Mouse (Mus musculus) gastrocnemius, adult 18-20 months (tissue): ENCODE measurements around the gene Msmp. TPM values are rescaled to one million over a fixed set of nuclear protein-coding genes. Genes with fewer than 3 reads are reported as not detected.

ENCODE experiments used
- DNase-seq: peaks from one replicate; pipeline ENCODE4 v3.0.0; 2021; ENCODE audit warnings: low spot score
- long read RNA-seq, 2 experiments: library from polyadenylated mRNA; stranded (forward); transcript quantifications; one replicate each; pipeline ENCODE4 v2.0.0; 2021
- total RNA-seq, 2 experiments: library from RNA; stranded (reverse); gene quantifications; 2 replicates each; pipeline ENCODE4 v1.2.3; 2021

Msmp gene
- total RNA-seq = under 1 TPM in 1 of 2 experiments, not detected in 1; 0.55 TPM
- long read RNA-seq, experiment 1 = 0 reads
- long read RNA-seq, experiment 2 = 0 reads

- no peak for DNase-seq
Measured at GRCm38 (mm10) chr4:43584444-43585416, at the start of gene Msmp. Gene Msmp, minus strand, starts transcription at chr4:43584494.

- DNase-seq = no peak
Measured at GRCm38 (mm10) chr4:43633736-43634135, 49.4 kb upstream of the Msmp start.

GRCm38 (mm10) chr4:43633296-43633695, 49.0 kb upstream of the Msmp start:
- DNase-seq = no peak

GRCm38 (mm10) chr4:43631956-43632920, 47.9 kb upstream of the Msmp start:
- no peak for DNase-seq

GRCm38 (mm10) chr4:43631046-43631955, 47.0 kb upstream of the Msmp start, which contains the start of gene Npr2:
Gene Npr2, plus strand, starts transcription at chr4:43631935.
- DNase-seq = peak; percentile 45

GRCm38 (mm10) chr4:43630671-43631045, 46.4 kb upstream of the Msmp start:
- no peak for DNase-seq

- DNase-seq = peak; percentile 90
Measured at GRCm38 (mm10) chr4:43630030-43630581, 45.8 kb upstream of the Msmp start.

- DNase-seq = no peak
Measured at GRCm38 (mm10) chr4:43629106-43629817, 45.0 kb upstream of the Msmp start.

- no peak for DNase-seq
Measured at GRCm38 (mm10) chr4:43620146-43620778, 36.0 kb upstream of the Msmp start.

- no peak for DNase-seq
Measured at GRCm38 (mm10) chr4:43613060-43613730, 28.9 kb upstream of the Msmp start.

- DNase-seq = no peak
Measured at GRCm38 (mm10) chr4:43612534-43612933, 28.2 kb upstream of the Msmp start.

GRCm38 (mm10) chr4:43604751-43605685, 20.7 kb upstream of the Msmp start:
- DNase-seq = no peak

GRCm38 (mm10) chr4:43604099-43604498, 19.8 kb upstream of the Msmp start:
- DNase-seq = no peak

- DNase-seq = no peak
Measured at GRCm38 (mm10) chr4:43600195-43600934, 16.1 kb upstream of the Msmp start.

GRCm38 (mm10) chr4:43598650-43599380, 14.5 kb upstream of the Msmp start:
- DNase-seq = no peak

- DNase-seq = no peak
Measured at GRCm38 (mm10) chr4:43598200-43598599, 13.9 kb upstream of the Msmp start.
